8 mouse cellular contexts compared by ENCODE assay signal in the genomic region with DNA sequence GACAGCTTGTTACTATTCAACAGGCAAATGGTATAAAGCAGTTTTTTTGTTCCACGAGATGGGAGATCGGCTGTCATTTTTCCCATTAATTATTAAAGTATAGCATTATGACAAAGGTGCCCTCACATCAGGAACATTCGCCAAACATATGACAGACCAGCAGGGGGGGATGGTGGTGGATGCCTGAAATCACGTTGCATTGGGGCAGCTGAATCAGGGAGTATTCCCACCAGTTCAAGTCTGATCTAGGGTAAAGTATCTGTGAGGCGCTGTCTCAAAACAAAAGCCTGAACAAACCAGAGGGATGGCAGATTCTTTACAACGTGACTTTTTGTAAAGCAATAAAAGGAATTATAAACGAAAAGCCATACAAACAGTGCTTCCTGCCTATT. TPM values are rescaled to one million over a fixed set of nuclear protein-coding genes. Genes with fewer than 3 reads are reported as not detected.
DNase-seq lines count a peak whose midpoint lies in the region; ATAC-seq and TF ChIP-seq lines count a peak whose summit lies in the region.

No protein-coding gene starts in this region.

- peak; percentile 67 for TF ChIP-seq CTCF in kidney, postnatal 0 days (IDR thresholded peaks at IDR 0.05; ENCODE audit: low read depth)

- H3K4me1 ChIP-seq in heart, embryonic 11.5 days (ENCODE audit: control insufficient read depth, insufficient read depth, low read length) = peaks cover 26% of the 10 kb centered on the region
- peaks cover 5% of the 10 kb centered on the region; the same call in 1 of the 2 replicates for H3K4me1 ChIP-seq in kidney, postnatal 0 days (replicated peaks; ENCODE audit: insufficient read depth, low read length)

- H3K27me3 ChIP-seq in heart, embryonic 11.5 days (ENCODE audit: control insufficient read depth, insufficient read depth, low read length) = no peaks in the 10 kb centered on the region
- no peaks in the 10 kb centered on the region for H3K27me3 ChIP-seq in kidney, postnatal 0 days (ENCODE audit: insufficient read depth, low read length)

- ATAC-seq in heart, embryonic 11.5 days (replicated peaks; ENCODE audit: insufficient number of reproducible peaks, low FRiP score, low TSS enrichment) = no peak
- no peak for ATAC-seq in kidney, postnatal 0 days (replicated peaks; ENCODE audit: low FRiP score, low read depth)

- peaks cover 3% of the 10 kb centered on the region; the same call in 1 of the 2 replicates for H3K36me3 ChIP-seq in heart, embryonic 11.5 days (ENCODE audit: control insufficient read depth, insufficient read depth, low read length)
- no peaks in the 10 kb centered on the region for H3K36me3 ChIP-seq in kidney, postnatal 0 days (ENCODE audit: insufficient read depth, low read length)

- H3K9ac ChIP-seq in heart, embryonic 11.5 days (ENCODE audit: low read depth, low read length) = peak overlapping the region; percentile 92
- peak overlapping the region; percentile 92 for H3K9ac ChIP-seq in kidney, postnatal 0 days (ENCODE audit: low read depth, low read length)

- H3K4me2 ChIP-seq in heart, embryonic 11.5 days = peak overlapping the region; percentile 84
- H3K4me2 ChIP-seq in kidney, postnatal 0 days (ENCODE audit: low read length) = peak overlapping the region; percentile 80

- H3K27ac ChIP-seq in heart, embryonic 11.5 days (ENCODE audit: low read depth, low read length) = peak overlapping the region; percentile 81
- H3K27ac ChIP-seq in kidney, postnatal 0 days = peak overlapping the region; percentile 94

- no peaks in the 10 kb centered on the region for H3K9me3 ChIP-seq in heart, embryonic 11.5 days (replicated peaks; ENCODE audit: control insufficient read depth, low read length)
- no peaks in the 10 kb centered on the region for H3K9me3 ChIP-seq in kidney, postnatal 0 days (replicated peaks; ENCODE audit: low read length)

- WGBS in heart, embryonic 11.5 days (ENCODE audit: insufficient replicate concordance) = 27% methylated on average over 7 of the region's 7 CpGs
- WGBS in kidney, postnatal 0 days = 17% methylated on average over 7 of the region's 7 CpGs

- DNase-seq in adrenal gland, adult 2 months = peak; percentile 40
- DNase-seq in adrenal gland, adult 18-20 months (ENCODE audit: low spot score in 2 of 2) = no peak
- peak; percentile 62 for DNase-seq in MN1 (ENCODE audit: low spot score)
- DNase-seq in embryo, embryonic 10 days (ENCODE audit: low spot score) = peak; percentile 70
- peak; percentile 64 for DNase-seq in kidney, postnatal 0 days (ENCODE audit: low spot score)
- peak; percentile 71 for DNase-seq in lung, postnatal 36 days
- DNase-seq in spleen, postnatal 4 days (ENCODE audit: low spot score in 2 of 2) = peak; percentile 56 to 70

- peak overlapping the region; percentile 92 for H3K4me3 ChIP-seq in heart, embryonic 11.5 days (ENCODE audit: low read depth, low read length)
- H3K4me3 ChIP-seq in kidney, postnatal 0 days (replicated peaks; ENCODE audit: low read depth, low read length) = peak overlapping the region; percentile 90

RNA-seq across cellular contexts. Expression of a gene that starts 1.1 kb away (rescaled TPM):
- 10 to 100 TPM; 58.5 to 61.9 TPM for total RNA-seq in adrenal gland, adult 2 months (2021)
- 30.2 and 38.1 TPM in 2 replicates for polyA plus RNA-seq in adrenal gland, adult 2 months (2012; rRNA removed)
- 10 to 100 TPM; 52.0 to 98.8 TPM for total RNA-seq in adrenal gland, adult 18-20 months (2021)
- 64.1 and 67.9 TPM in 2 replicates for polyA plus RNA-seq in heart, embryonic 11.5 days (2014; fragmentation: Nextera tagmentation; extraction: Ambion mirVana)
- polyA plus RNA-seq in kidney, postnatal 0 days (2015; fragmentation: Nextera tagmentation; extraction: Ambion mirVana) = 91.5 and 93.0 TPM in 2 replicates

Comparison
In these comparisons a context has a peak if more than half of its experiments do, and no peak if none do; other contexts are left out.
1. DNase-seq: peak in adrenal gland, adult 2 months (single experiment), MN1 (single experiment), embryo, embryonic 10 days (single experiment), kidney, postnatal 0 days (single experiment), lung, postnatal 36 days (single experiment) and spleen, postnatal 4 days (2 of 2); none in adrenal gland, adult 18-20 months (0 of 2).